Mouse (Mus musculus) hindbrain, embryonic 13.5 days (tissue): Measurements from ENCODE around the gene Hyal1. TPM values are rescaled to one million over a fixed set of nuclear protein-coding genes. Genes with fewer than 3 reads are reported as not detected.

Experiments used
- ATAC-seq: fragments of 200-750 bp; cut with Nextera tagmentation; 2 replicates; pipeline ENCODE4 v1.8.0; 2017; ENCODE audit warnings: moderate TSS enrichment; ENCODE audit not compliant: low FRiP score
- H3K27ac ChIP-seq: fragments of 300-500 bp; sonication (generic); 2 replicates; pipeline ENCODE4 v1.5.1; 2015; ENCODE audit warnings: inconsistent platforms, mild to moderate bottlenecking, moderate library complexity
- H3K27me3 ChIP-seq: fragments of 300-500 bp; sonication (generic); 2 replicates; pipeline ENCODE4 v1.6.1; 2015; ENCODE audit warnings: mild to moderate bottlenecking, inconsistent platforms
- H3K36me3 ChIP-seq: fragments of 300-500 bp; sonication (generic); 2 replicates; pipeline ENCODE4 v1.6.1; 2015; ENCODE audit warnings: mild to moderate bottlenecking, inconsistent platforms
- H3K4me1 ChIP-seq: fragments of 300-500 bp; sonication (generic); replicated peaks from 2 replicates; pipeline ENCODE4 v1.6.1; 2015; ENCODE audit warnings: inconsistent platforms
- H3K4me2 ChIP-seq: fragments of 300-500 bp; sonication (generic); 2 replicates; pipeline ENCODE4 v1.6.1; 2015; ENCODE audit warnings: inconsistent platforms, mild to moderate bottlenecking, moderate library complexity
- H3K4me3 ChIP-seq: fragments of 300-500 bp; sonication (generic); 2 replicates; pipeline ENCODE4 v1.5.1; 2015; ENCODE audit warnings: mild to moderate bottlenecking, inconsistent platforms
- H3K9ac ChIP-seq: fragments of 300-500 bp; sonication (generic); 2 replicates; pipeline ENCODE4 v1.6.1; 2015; ENCODE audit warnings: mild to moderate bottlenecking, inconsistent platforms
- H3K9me3 ChIP-seq: fragments of 300-500 bp; sonication (generic); 2 replicates; pipeline ENCODE4 v1.6.1; 2016; ENCODE audit warnings: inconsistent platforms
- WGBS: fragments of 180-500 bp; shearing (Covaris S2); methylation state at CpG from one replicate; pipeline ENCODE4 v1.1.7; 2015; 5-methylcytosine and 5-hydroxymethylcytosine counted together
- polyA plus RNA-seq: library from polyadenylated mRNA; unstranded; fragments of >200 nt; fragmentation: Nextera tagmentation; extraction: Ambion mirVana; gene quantifications from 2 replicates; pipeline ENCODE4 v1.2.1, GENCODE M21; 2015

Hyal1 gene
- polyA plus RNA-seq, 1 experiment from 2014 or later, result 8.4 TPM

DNA sequence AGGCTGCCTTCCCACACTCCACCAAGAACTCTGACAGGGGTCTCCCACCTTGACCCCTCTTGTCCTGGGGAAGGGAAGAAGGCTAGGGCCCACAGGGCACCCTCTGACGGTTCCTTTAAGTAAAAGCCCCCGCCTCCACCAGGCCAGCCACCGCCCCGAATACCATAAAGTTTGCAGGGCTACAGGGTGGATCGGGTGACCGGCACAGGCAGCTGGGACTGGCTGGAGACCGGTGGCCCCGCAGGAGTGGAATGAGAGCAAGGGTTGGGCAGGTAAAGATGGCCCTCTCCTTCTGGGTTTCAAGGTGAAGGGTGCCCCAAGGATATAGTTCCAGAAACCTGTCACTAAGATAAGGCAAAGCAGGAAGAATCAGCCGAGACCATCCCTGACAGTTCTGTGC is 29.9 kb downstream of the Hyal1 start:
- ATAC-seq, result no peak
- Histone ChIP-seq H3K4me1 (peaks cover 75% of the 10 kb centered on the region), H3K4me2 (no peak overlapping the region), H3K27ac (no peak overlapping the region), H3K9ac (no peak overlapping the region), H3K9me3 (no peaks in the 10 kb centered on the region), H3K27me3 (peaks cover 3% of the 10 kb centered on the region; the same call in 1 of the 2 replicates), H3K36me3 (no peaks in the 10 kb centered on the region), H3K4me3 (no peak overlapping the region)
- 17% methylated on average over 9 of the region's 9 CpGs for WGBS

DNA sequence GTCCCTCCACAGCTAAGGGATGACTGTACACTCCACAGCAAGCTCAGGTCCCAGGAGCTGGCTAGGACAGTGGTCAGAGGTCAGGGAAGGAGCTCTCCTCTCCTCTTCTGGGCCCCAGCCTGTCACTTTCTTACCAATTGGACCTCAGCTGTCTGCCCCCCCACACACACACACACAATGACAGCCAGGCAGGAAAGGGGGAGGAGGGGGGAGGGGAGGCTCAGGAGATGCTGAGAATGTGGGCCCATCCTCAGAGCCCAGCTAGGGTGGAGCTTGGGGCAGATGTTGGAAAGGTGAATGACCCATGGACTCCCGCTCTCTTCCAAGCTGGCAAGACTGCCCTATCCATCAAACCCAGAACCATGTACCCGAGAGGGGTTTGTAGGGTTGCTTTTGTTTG is 30.3 kb downstream of the Hyal1 start:
- H3K36me3 ChIP-seq, result no peaks in the 10 kb centered on the region
- H3K27me3 ChIP-seq, result peaks cover 3% of the 10 kb centered on the region; the same call in 1 of the 2 replicates
- peaks cover 79% of the 10 kb centered on the region for H3K4me1 ChIP-seq
- no peaks in the 10 kb centered on the region for H3K9me3 ChIP-seq
- no peak overlapping the region for H3K27ac ChIP-seq
- H3K9ac ChIP-seq, result no peak overlapping the region
- no peak overlapping the region for H3K4me3 ChIP-seq
- H3K4me2 ChIP-seq, result no peak overlapping the region
- WGBS, result 54% methylated on average over 2 of the region's 2 CpGs
- ATAC-seq, result no peak

DNA sequence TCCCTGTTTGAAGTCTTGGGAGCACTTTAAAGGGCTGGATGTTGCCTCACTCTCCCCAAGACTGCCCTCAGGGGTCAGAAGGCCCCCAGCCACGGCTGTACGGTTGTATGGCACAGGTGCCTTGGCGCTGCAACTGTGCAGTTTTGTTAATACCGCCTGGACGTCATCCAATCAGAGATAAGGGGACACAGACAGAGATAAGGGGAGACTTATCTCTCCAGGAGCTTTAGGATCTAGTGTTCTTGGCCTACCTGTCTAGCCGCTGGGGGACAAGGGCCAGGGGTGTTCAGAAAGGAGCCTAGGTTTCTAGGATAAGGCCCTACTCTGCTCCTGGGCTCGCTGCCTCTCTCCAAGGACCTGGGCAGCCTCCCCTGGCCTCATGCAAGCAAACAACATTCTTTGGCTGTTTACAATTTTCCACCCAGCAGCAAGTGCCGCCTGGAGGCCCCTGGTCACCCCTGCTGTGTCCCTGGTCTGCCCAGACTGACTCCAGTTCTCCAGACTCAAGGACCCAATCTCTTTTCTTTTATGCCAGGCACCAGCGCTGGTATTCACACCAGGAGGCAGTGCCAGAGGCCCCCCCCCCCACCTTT is 31.0 kb downstream of the Hyal1 start:
- Histone ChIP-seq H3K36me3 (no peaks in the 10 kb centered on the region), H3K4me3 (no peak overlapping the region), H3K9me3 (no peaks in the 10 kb centered on the region), H3K4me1 (peaks cover 77% of the 10 kb centered on the region), H3K9ac (0 out of 2 replicates have a peak overlapping the region, but pooled peaks have one; percentile 29), H3K4me2 (no peak overlapping the region), H3K27ac (peak overlapping the region; percentile 44; the same call in 1 of the 2 replicates), H3K27me3 (peaks cover 3% of the 10 kb centered on the region; the same call in 1 of the 2 replicates)
- WGBS, result 53% methylated on average over 9 of the region's 9 CpGs
- no peak for ATAC-seq

DNA sequence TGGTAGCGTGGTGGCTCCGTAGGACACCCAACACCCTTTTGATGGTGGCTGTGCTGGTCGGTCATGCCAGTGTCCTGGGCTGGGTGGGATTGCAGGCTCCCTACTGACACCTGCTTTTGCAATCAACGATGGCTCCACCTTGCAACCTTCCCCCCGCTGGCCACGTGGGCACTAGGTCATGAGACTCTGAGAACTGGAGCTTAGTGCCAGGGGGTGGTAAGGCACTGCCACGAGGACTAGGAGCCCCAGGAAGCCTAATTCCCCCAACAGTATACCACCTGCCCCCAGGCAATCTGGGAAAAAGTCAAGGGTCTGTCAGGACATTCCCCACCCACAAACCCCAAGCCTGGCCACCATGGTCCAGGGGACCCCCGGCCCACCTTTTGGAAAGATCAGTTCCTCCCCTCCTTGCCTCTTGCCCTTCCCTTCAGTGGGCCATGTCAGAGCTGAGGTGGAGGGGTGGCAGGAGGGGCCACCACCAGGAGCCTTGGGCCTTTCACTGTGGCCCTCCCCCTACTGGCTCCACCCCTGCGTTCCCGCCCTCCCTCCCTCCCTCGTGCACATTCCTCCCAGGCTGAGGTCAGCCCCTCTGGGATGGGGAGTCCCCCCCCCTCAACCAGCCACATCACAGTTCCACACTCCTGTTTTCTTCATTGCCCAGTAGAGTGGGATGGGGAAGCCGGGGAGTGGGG is 32.2 kb downstream of the Hyal1 start, which contains the start of gene Sema3b:
Sema3b (minus strand) TSS at position 489 of the 692 bp plus-strand sequence.
- Histone ChIP-seq H3K4me3 (no peak within 1 kb of the TSS), H3K9me3 (no peaks in the 10 kb centered on the region), H3K4me1 (peaks cover 80% of the 10 kb centered on the region), H3K9ac (0 out of 2 replicates have a peak within 1 kb of the TSS, but pooled peaks have one; percentile 29), H3K27ac (peak within 1 kb of the TSS; percentile 44), H3K36me3 (peaks cover 1% of the 10 kb centered on the region), H3K27me3 (no peaks in the 10 kb centered on the region; the same call in 1 of the 2 replicates), H3K4me2 (no peak within 1 kb of the TSS)
- WGBS, result 45% methylated on average over 12 of the region's 12 CpGs
- ATAC-seq, result no peak

DNA sequence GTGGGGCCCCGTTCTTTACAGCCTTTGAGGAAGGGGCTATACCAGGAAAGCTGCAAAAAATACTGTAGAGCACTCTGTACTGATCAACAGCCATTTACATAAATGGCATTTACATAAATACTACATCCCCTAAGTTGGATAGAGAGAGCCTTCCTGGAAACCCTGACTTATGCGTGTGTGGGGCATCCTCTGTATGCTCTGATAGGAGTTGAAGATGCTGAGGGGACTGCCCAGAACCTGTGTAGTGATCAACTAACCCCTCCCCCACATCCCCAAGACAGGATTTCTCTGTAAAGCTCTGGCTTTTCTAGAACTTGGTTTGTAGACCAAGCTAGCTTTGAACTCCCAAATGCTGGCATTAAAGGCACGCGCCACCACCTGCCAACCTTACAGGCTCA is 32.7 kb downstream of the Hyal1 start:
- Histone ChIP-seq H3K27ac (peak overlapping the region; percentile 8; the same call in 1 of the 2 replicates), H3K9me3 (no peaks in the 10 kb centered on the region), H3K4me3 (no peak overlapping the region), H3K27me3 (no peaks in the 10 kb centered on the region), H3K9ac (no peak overlapping the region), H3K4me1 (peaks cover 75% of the 10 kb centered on the region), H3K36me3 (peaks cover 6% of the 10 kb centered on the region), H3K4me2 (no peak overlapping the region)
- ATAC-seq, result no peak
- WGBS, result 63% methylated on average over 4 of the region's 4 CpGs

DNA sequence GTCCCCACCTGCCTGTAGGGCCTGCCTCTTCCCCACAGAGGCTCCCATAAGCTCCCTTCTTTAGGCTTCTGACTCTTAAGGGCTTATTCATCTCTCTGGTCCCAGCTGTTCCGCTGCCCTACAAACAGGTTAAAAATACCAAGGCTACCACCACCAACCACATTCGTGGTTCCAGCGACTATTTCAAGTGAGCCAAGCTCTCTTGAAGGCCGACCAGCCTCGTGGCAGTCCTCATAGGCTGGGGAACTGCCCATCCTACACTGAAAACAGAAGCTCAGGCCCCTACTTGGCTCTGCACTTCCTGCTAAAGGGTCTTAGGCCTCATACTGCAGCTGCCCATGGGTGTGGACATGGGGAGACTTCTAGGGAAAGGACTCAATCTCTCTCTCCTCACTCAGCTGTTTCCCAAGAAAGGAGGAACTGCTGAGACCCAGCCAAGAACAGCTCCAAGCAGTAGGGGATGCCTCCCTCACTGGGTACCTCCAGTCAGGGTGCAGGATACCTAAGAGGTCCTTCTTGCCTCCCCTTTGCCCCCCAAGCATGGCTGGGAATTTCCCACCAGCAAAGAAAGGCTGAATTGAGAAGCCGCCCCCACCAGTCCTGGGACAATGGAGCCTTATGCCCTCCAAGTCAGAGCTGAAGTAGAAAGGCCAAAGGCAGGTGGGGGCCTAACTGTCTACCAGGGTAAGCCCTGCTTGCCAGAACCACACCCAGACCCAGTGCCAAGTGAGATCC is 34.9 kb downstream of the Hyal1 start:
- peak overlapping the region; percentile 83 for H3K9ac ChIP-seq
- peak overlapping the region; percentile 99 for H3K27ac ChIP-seq
- H3K36me3 ChIP-seq, result peaks cover 28% of the 10 kb centered on the region
- H3K9me3 ChIP-seq, result no peaks in the 10 kb centered on the region
- no peak; the same call in 1 of the 2 replicates for ATAC-seq
- peak overlapping the region; percentile 59 for H3K4me2 ChIP-seq
- peaks cover 64% of the 10 kb centered on the region for H3K4me1 ChIP-seq
- peak overlapping the region; percentile 34; the same call in 1 of the 2 replicates for H3K4me3 ChIP-seq
- 78% methylated on average over 6 of the region's 6 CpGs for WGBS
- no peaks in the 10 kb centered on the region for H3K27me3 ChIP-seq

DNA sequence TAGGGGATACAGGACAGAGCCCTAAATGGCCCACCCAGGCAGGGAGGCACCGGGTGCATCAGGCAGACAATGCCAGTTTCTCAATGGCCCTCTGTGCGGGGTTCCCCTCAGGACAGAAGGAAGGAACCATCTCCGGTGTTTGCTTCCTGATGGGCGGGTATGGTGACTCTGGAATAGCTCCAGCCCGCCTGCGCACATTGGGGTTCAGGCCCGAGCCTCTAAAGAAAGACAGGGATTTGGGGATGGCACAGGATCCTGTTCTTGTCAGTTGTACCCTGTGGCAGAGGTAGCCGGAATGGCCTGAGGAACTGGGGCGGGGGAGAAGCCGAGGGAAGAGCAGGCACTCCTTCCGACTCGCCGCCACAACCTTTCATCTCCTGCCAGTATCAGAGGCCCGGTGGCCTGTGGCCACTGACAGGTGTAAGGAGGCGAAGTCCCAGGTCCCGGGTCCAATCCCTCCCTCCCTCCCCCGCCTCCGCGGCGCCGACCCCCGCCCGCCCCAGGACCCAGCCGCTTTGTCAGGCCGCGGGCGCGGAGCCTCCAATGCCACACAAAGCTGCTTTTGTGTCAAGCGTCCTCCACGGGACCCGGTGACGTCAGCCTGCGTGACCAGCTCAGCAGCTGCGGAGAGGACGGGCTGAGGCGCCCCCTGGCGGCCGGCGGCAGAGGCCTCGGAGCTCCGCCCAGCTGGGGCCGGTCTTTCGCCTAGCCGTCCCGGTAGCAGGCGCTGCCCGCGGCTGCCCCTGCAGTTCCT is 35.6 kb downstream of the Hyal1 start:
- peak; percentile 94 for ATAC-seq
- WGBS, result 3% methylated on average over 47 of the region's 48 CpGs
- Histone ChIP-seq H3K4me3 (peak overlapping the region; percentile 34), H3K27me3 (no peaks in the 10 kb centered on the region), H3K4me2 (peak overlapping the region; percentile 59), H3K4me1 (peaks cover 57% of the 10 kb centered on the region), H3K9ac (peak overlapping the region; percentile 83), H3K36me3 (peaks cover 33% of the 10 kb centered on the region), H3K27ac (peak overlapping the region; percentile 99), H3K9me3 (no peaks in the 10 kb centered on the region)

GRCm38 (mm10) chr9:107612945-107613569 is 36.3 kb downstream of the Hyal1 start:
- Histone ChIP-seq H3K4me2 (peak overlapping the region; percentile 59), H3K9ac (peak overlapping the region; percentile 83), H3K4me3 (peak overlapping the region; percentile 34), H3K9me3 (no peaks in the 10 kb centered on the region), H3K4me1 (peaks cover 52% of the 10 kb centered on the region), H3K36me3 (peaks cover 38% of the 10 kb centered on the region), H3K27ac (peak overlapping the region; percentile 99), H3K27me3 (no peaks in the 10 kb centered on the region)
- 13% methylated on average over 12 of the region's 12 CpGs for WGBS
- ATAC-seq, result peak; percentile 23; the same call in 1 of the 2 replicates

- no peak overlapping the region for H3K4me3 ChIP-seq
- H3K27me3 ChIP-seq, result no peaks in the 10 kb centered on the region
- H3K36me3 ChIP-seq, result peaks cover 57% of the 10 kb centered on the region
- no peak overlapping the region for H3K4me2 ChIP-seq
- H3K27ac ChIP-seq, result peak overlapping the region; percentile 99
- H3K4me1 ChIP-seq, result peaks cover 54% of the 10 kb centered on the region
- WGBS, result 44% methylated on average over 4 of the region's 4 CpGs
- H3K9ac ChIP-seq, result 0 out of 2 replicates have a peak overlapping the region, but pooled peaks have one; percentile 35
- no peaks in the 10 kb centered on the region for H3K9me3 ChIP-seq
- ATAC-seq, result no peak
These were observed 38.3 kb downstream of the Hyal1 start for GRCm38 (mm10) chr9:107615035-107615434.

DNA sequence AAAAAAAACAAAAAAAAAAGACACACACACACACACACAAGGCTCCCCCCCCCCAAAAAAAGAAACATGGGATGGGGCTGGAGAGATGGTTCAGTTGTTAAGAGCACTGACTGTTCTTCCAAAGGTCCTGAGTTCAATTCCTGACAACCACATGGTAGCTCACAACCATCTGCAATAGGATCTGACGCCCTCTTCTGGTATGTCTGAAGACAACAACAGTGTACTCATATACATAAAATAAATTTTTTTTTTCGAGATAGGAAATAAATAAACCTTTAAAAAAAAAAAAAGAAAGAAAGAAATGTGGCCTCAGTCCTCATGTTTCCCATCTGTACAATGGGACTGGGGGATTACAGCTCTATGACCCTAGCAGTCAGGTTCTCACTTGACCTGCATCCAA is 40.7 kb downstream of the Hyal1 start:
- Histone ChIP-seq H3K9ac (no peak overlapping the region), H3K4me3 (no peak overlapping the region)
- no peak for ATAC-seq

DNA sequence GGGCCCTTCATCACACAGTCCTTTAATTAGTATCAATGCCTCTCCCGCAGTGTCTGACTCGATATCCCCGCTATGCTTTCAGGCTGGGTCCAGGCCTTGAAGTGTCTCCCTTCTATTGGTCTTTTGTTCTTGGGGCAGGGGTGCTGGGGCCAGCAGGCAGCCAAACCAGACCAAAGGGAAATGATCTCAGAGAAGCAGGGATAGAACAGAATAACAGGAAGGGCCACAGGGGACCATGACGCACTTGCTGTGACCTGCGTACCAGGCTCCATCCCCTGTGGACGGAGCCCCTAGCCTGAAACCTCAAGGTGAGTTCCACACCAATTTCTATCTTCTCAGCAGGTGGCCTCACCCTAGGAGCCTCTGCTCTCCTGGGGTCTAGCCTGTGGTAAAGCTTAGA is 41.4 kb downstream of the Hyal1 start:
- H3K4me2 ChIP-seq, result no peak overlapping the region
- peaks cover 34% of the 10 kb centered on the region for H3K4me1 ChIP-seq
- H3K9ac ChIP-seq, result no peak overlapping the region
- peaks cover 65% of the 10 kb centered on the region for H3K36me3 ChIP-seq
- no peaks in the 10 kb centered on the region for H3K9me3 ChIP-seq
- no peaks in the 10 kb centered on the region for H3K27me3 ChIP-seq
- H3K4me3 ChIP-seq, result no peak overlapping the region
- no peak for ATAC-seq
- H3K27ac ChIP-seq, result peak overlapping the region; percentile 81
- 93% methylated on average over 6 of the region's 6 CpGs for WGBS

More for the DNA sequence above, 40.7 kb downstream of the Hyal1 start:
- H3K27me3 ChIP-seq, result no peaks in the 10 kb centered on the region
- H3K9me3 ChIP-seq, result no peaks in the 10 kb centered on the region
- H3K36me3 ChIP-seq, result peaks cover 65% of the 10 kb centered on the region
- peaks cover 38% of the 10 kb centered on the region for H3K4me1 ChIP-seq
- H3K4me2 ChIP-seq, result no peak overlapping the region
- H3K27ac ChIP-seq, result no peak overlapping the region
- WGBS, result 80% methylated on average over 2 of the region's 2 CpGs
